Mouse (Mus musculus) lung, embryonic 15.5 days (tissue): ENCODE data around the gene H2-Oa. TPM values are rescaled to one million over a fixed set of nuclear protein-coding genes. Genes with fewer than 3 reads are reported as not detected.

ENCODE experiments used
- ATAC-seq: fragments of 200-750 bp; cut with Nextera tagmentation; 2 replicates; pipeline ENCODE4 v1.8.0; 2017; ENCODE audit warnings: moderate number of reproducible peaks, borderline replicate concordance; ENCODE audit not compliant: low FRiP score, low TSS enrichment; ENCODE audit errors: extremely low read depth
- H3K27ac ChIP-seq: fragments of 300-500 bp; sonication (generic); 2 replicates; pipeline ENCODE4 v1.5.1; 2015; ENCODE audit warnings: moderate library complexity, mild to moderate bottlenecking, inconsistent platforms
- H3K27me3 ChIP-seq: fragments of 300-500 bp; sonication (generic); 2 replicates; pipeline ENCODE4 v1.6.1; 2015; ENCODE audit warnings: inconsistent platforms
- H3K36me3 ChIP-seq: fragments of 300-500 bp; sonication (generic); 2 replicates; pipeline ENCODE4 v1.6.1; 2015; ENCODE audit warnings: inconsistent platforms
- H3K4me1 ChIP-seq: fragments of 300-500 bp; sonication (generic); 2 replicates; pipeline ENCODE4 v1.6.1; 2015; ENCODE audit warnings: inconsistent platforms
- H3K4me2 ChIP-seq: fragments of 300-500 bp; sonication (generic); 2 replicates; pipeline ENCODE4 v1.6.1; 2015; ENCODE audit warnings: inconsistent platforms, mild to moderate bottlenecking, moderate library complexity
- H3K4me3 ChIP-seq: fragments of 300-500 bp; sonication (generic); 2 replicates; pipeline ENCODE4 v1.5.1; 2015; ENCODE audit warnings: mild to moderate bottlenecking, inconsistent platforms
- H3K9ac ChIP-seq: fragments of 300-500 bp; sonication (generic); 2 replicates; pipeline ENCODE4 v1.6.1; 2015; ENCODE audit warnings: inconsistent platforms
- H3K9me3 ChIP-seq: fragments of 300-500 bp; sonication (generic); 2 replicates; pipeline ENCODE4 v1.6.1; 2016; ENCODE audit warnings: inconsistent platforms
- WGBS: fragments of 180-500 bp; shearing (Covaris S2); methylation state at CpG from one replicate; pipeline ENCODE4 v1.1.7; 2015; 5-methylcytosine and 5-hydroxymethylcytosine counted together
- polyA plus RNA-seq: library from polyadenylated mRNA; unstranded; fragments of >200 nt; fragmentation: Nextera tagmentation; extraction: Ambion mirVana; gene quantifications from 2 replicates; pipeline ENCODE4 v1.2.1, GENCODE M21; 2015

H2-Oa gene
- polyA plus RNA-seq, 1 experiment from 2014 or later, result 1.0 TPM

- H3K4me2 ChIP-seq, result peak overlapping the region; percentile 82
- H3K27me3 ChIP-seq, result no peaks in the 10 kb centered on the region
- H3K4me1 ChIP-seq, result peaks cover 19% of the 10 kb centered on the region
- WGBS, result under 1% methylated on average over 66 of the region's 67 CpGs
- H3K4me3 ChIP-seq, result peak overlapping the region; percentile 75
- peak overlapping the region; percentile 77 for H3K27ac ChIP-seq
- peak overlapping the region; percentile 83 for H3K9ac ChIP-seq
- no peak for ATAC-seq
- peaks cover 50% of the 10 kb centered on the region for H3K36me3 ChIP-seq
- H3K9me3 ChIP-seq, result no peaks in the 10 kb centered on the region
Measured at GRCm38 (mm10) chr17:34118113-34118872, 26.2 kb downstream of the H2-Oa start.

DNA sequence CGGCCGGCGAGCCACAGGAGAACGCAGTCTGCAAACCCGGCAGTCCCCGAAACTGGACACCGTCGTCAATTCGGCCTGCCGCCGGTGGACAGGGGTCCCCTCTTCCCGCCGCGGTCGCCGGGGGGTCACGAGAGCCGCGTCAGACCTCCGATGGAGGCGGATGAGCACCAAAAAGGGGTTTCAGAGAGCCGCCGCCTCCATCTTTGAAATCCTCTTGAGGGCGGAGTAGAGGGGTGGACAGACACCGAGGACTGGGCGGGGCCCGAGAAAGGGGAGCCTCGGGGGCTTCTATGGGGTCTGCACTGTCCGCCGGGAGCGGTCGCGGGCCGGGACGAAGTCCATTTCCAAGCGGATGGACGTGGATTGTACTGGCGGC, 26.7 kb downstream of the H2-Oa start:
- Histone ChIP-seq H3K27me3 (no peaks in the 10 kb centered on the region), H3K4me2 (peak overlapping the region; percentile 82), H3K27ac (peak overlapping the region; percentile 77), H3K9me3 (no peaks in the 10 kb centered on the region), H3K4me1 (peaks cover 24% of the 10 kb centered on the region), H3K36me3 (peaks cover 44% of the 10 kb centered on the region), H3K4me3 (peak overlapping the region; percentile 75), H3K9ac (peak overlapping the region; percentile 83)
- under 1% methylated on average over 38 of the region's 38 CpGs for whole genome bisulfite sequencing
- no peak for ATAC-seq

- Histone ChIP-seq H3K9ac (peak within 1 kb of the TSS; percentile 94), H3K4me1 (peaks cover 29% of the 10 kb centered on the region), H3K27ac (peak within 1 kb of the TSS; percentile 100), H3K36me3 (peaks cover 37% of the 10 kb centered on the region), H3K9me3 (no peaks in the 10 kb centered on the region), H3K4me2 (peak within 1 kb of the TSS; percentile 82), H3K27me3 (no peaks in the 10 kb centered on the region), H3K4me3 (peak within 1 kb of the TSS; percentile 75)
- ATAC-seq, result peak; percentile 74
- under 1% methylated on average over 96 of the region's 96 CpGs for WGBS
Measured at GRCm38 (mm10) chr17:34119249-34120179, 27.4 kb downstream of the H2-Oa start, which contains the start of gene H2-DMa. H2-DMa (plus strand) TSS chr17:34119541.

DNA sequence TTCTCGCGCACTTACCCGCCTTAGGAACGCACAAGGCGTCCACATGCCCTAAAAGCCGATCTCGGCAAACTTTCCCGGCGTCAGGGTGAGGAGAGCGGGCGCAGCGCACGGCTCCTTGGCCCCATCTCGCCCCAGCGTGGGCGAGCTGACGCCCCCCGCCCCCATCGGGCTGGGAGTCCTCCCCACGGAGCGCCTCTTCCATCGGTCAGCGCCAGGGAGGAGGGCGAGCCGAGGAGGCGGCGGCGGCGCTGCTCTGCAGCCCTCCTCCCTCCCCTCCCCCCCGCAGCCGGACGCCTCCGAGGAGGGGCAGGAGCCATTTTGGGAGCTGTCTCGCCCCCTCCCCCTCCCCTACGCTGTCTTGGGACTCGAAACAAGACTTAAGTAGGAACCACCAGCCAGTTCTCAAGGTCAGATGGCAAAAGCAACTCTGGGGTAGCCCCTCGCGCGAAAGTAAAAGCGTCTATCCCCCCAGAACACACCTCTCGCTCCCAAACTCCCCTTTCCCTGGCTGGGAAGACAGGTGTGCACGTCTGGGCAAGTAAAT, 28.1 kb downstream of the H2-Oa start:
- ATAC-seq, result peak; percentile 36
- peak overlapping the region; percentile 75 for H3K4me3 ChIP-seq
- WGBS, result 0% methylated on average over 26 of the region's 42 CpGs
- H3K9me3 ChIP-seq, result no peaks in the 10 kb centered on the region
- H3K4me1 ChIP-seq, result peaks cover 34% of the 10 kb centered on the region
- no peaks in the 10 kb centered on the region for H3K27me3 ChIP-seq
- H3K4me2 ChIP-seq, result peak overlapping the region; percentile 82
- peaks cover 30% of the 10 kb centered on the region for H3K36me3 ChIP-seq
- peak overlapping the region; percentile 94 for H3K9ac ChIP-seq
- peak overlapping the region; percentile 100 for H3K27ac ChIP-seq

DNA sequence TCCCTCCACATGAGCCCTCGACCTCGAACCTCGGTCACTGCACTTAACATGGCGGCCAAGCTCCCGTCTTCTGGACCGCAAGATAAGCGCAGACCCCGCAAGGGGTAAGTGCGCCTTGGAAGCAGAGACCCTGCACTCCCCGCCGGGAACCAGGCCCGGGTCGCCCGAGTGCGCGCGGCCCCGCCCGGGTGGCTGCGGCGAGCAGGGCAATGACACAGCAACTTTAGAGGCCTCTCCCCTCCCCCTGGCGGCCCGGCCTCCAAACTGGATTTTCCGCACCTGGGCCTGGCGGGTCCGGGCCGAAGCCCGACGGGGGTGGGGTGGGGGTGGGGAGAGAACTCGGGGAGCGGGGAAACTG, 28.7 kb downstream of the H2-Oa start:
- peak; percentile 17 for ATAC-seq
- Histone ChIP-seq H3K36me3 (peaks cover 25% of the 10 kb centered on the region), H3K4me3 (peak overlapping the region; percentile 75), H3K27me3 (no peaks in the 10 kb centered on the region), H3K9me3 (no peaks in the 10 kb centered on the region), H3K9ac (peak overlapping the region; percentile 94), H3K27ac (peak overlapping the region; percentile 100), H3K4me1 (peaks cover 28% of the 10 kb centered on the region), H3K4me2 (peak overlapping the region; percentile 82)
- WGBS, result under 1% methylated on average over 28 of the region's 31 CpGs

DNA sequence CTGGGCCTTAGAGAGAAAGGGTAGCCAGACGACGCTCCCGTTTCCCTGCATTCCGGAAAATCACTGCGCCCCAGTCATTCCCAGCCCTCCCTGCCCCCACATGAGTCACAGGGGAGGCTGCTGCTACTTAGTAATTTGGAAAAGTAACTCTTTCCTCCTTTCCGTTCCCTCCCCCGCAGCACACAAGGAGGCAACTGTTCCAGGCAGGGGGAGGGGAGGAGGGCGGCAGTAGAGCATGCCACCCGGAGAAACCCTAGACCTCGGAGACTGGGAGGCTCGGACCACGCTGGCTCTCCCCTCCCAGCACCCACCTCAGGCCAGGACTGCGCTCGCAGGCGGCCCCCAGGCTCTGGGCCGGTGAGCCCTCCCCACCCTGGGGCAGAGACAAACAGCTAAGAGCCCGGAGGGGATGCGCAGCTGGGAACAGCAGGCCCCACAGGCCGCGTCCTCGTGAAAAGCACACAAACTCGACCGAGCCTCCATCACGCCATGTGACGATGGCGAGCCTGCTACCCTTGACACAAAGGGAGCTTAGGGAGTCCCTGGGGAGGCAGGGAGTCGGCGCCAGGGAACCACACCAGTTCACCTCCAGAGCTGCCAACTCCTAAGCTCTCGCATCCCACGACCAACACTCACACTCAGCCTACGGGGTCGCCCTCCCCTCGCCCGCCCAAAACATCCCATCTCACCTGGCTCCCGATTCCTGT, 29.2 kb downstream of the H2-Oa start:
- WGBS, result under 1% methylated on average over 33 of the region's 35 CpGs
- H3K9ac ChIP-seq, result peak overlapping the region; percentile 94
- ATAC-seq, result peak; percentile 32
- H3K9me3 ChIP-seq, result no peaks in the 10 kb centered on the region
- peak overlapping the region; percentile 75 for H3K4me3 ChIP-seq
- H3K27me3 ChIP-seq, result no peaks in the 10 kb centered on the region
- H3K4me2 ChIP-seq, result peak overlapping the region; percentile 82
- H3K27ac ChIP-seq, result peak overlapping the region; percentile 100
- peaks cover 20% of the 10 kb centered on the region for H3K36me3 ChIP-seq
- peaks cover 28% of the 10 kb centered on the region for H3K4me1 ChIP-seq

- H3K27me3 ChIP-seq, result no peaks in the 10 kb centered on the region
- peaks cover 15% of the 10 kb centered on the region for H3K36me3 ChIP-seq
- no peak for ATAC-seq
- 0% methylated on average over 10 of the region's 10 CpGs for WGBS
- peak overlapping the region; percentile 100 for H3K27ac ChIP-seq
- H3K4me3 ChIP-seq, result peak overlapping the region; percentile 75
- H3K4me2 ChIP-seq, result peak overlapping the region; percentile 82
- peak overlapping the region; percentile 94 for H3K9ac ChIP-seq
- H3K9me3 ChIP-seq, result no peaks in the 10 kb centered on the region
- peaks cover 25% of the 10 kb centered on the region for H3K4me1 ChIP-seq
Measured at GRCm38 (mm10) chr17:34121879-34122187, 29.7 kb downstream of the H2-Oa start.

DNA sequence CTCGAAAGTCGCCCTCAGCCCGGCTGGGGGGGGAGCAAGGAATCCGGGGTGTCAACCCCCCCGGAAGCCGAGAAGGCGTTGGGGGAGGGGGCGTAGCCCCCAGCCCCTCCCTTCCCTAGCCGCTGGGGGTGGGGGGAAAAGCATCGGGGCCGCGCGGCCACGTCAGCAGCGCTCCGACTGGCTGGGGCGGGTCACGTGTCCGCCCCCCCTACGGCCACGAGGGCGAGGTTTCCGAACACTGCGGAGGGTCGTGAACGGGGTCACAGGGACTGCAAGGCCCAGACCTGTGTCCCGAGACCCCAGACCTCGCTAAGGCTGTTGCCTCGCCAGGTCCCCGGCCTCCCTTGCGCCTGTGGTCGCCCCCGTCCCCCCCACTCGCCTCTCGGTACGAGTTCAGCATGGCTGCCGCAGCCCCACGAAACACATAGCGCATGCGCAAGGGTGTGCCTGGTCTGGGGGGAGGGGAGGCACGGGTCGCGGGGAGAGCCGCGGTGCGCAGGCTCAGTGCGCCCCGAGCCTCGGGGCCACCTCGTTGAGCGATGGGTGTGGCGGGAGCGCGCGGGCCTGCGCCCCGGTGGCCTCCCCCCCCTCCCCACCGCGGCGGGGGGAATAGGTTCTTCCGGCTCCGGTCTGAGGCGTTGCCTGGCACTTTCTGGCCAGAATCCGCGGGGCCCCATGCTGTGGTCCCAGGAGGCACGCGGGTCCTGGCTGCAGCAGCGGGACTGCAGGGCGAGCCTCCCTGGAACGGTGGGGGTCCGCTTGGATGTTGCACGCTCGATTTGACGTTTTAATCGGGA, 30.2 kb downstream of the H2-Oa start, which contains the start of gene Brd2:
Brd2 (minus strand) TSS at position 447 of the 797 bp plus-strand sequence.
- H3K27me3 ChIP-seq, result no peaks in the 10 kb centered on the region
- peak; percentile 58 for ATAC-seq
- peak within 1 kb of the TSS; percentile 100 for H3K27ac ChIP-seq
- H3K4me1 ChIP-seq, result peaks cover 26% of the 10 kb centered on the region
- H3K4me2 ChIP-seq, result peak within 1 kb of the TSS; percentile 82
- peak within 1 kb of the TSS; percentile 75 for H3K4me3 ChIP-seq
- under 1% methylated on average over 61 of the region's 75 CpGs for WGBS
- peaks cover 10% of the 10 kb centered on the region for H3K36me3 ChIP-seq
- H3K9ac ChIP-seq, result peak within 1 kb of the TSS; percentile 94
- H3K9me3 ChIP-seq, result no peaks in the 10 kb centered on the region

DNA sequence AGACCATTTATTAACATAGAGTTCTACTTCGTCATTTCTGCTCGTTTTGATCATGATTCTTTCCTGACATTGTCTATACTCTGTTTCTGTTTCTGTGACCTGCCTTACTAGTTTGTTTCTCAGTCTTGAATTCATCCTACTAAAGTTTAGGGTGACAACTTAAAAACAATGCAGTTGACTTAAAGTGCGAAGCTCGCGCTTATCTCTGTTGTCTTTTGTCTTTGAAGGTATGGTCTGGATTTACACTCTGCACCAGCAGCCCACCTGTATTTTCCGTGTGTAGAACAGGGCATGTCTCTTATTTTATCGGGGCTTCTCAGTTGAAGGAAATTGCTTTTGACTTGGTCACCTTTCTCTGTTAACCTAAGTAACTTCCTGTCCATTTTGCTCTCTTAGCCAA, 31.0 kb downstream of the H2-Oa start:
- Histone ChIP-seq H3K4me2 (peak overlapping the region; percentile 82), H3K36me3 (peaks cover 9% of the 10 kb centered on the region; the same call in 1 of the 2 replicates), H3K27me3 (no peaks in the 10 kb centered on the region), H3K27ac (peak overlapping the region; percentile 100), H3K9me3 (no peaks in the 10 kb centered on the region), H3K4me1 (peaks cover 32% of the 10 kb centered on the region), H3K9ac (peak overlapping the region; percentile 94), H3K4me3 (peak overlapping the region; percentile 75)
- WGBS, result 0% methylated on average over 7 of the region's 7 CpGs
- ATAC-seq, result no peak

GRCm38 (mm10) chr17:34123518-34123917, 31.4 kb downstream of the H2-Oa start:
- peaks cover 36% of the 10 kb centered on the region for H3K4me1 ChIP-seq
- H3K36me3 ChIP-seq, result peaks cover 5% of the 10 kb centered on the region; the same call in 1 of the 2 replicates
- no peak for ATAC-seq
- H3K27me3 ChIP-seq, result no peaks in the 10 kb centered on the region
- H3K9ac ChIP-seq, result peak overlapping the region; percentile 94
- WGBS, result 0% methylated on average over 2 of the region's 2 CpGs
- peak overlapping the region; percentile 75 for H3K4me3 ChIP-seq
- H3K27ac ChIP-seq, result peak overlapping the region; percentile 100
- peak overlapping the region; percentile 82 for H3K4me2 ChIP-seq
- no peaks in the 10 kb centered on the region for H3K9me3 ChIP-seq
